Mouse (Mus musculus) heart, embryonic 15.5 days (tissue): ENCODE results near the gene Adgrb3. TPM values are rescaled to one million over a fixed set of nuclear protein-coding genes. Genes with fewer than 3 reads are reported as not detected.
"Not testable (repeated sequence)": the region's sequence is repeated elsewhere in the genome, so short reads cannot be mapped to it uniquely, and the experiment has no call there.

Experiments
- ATAC-seq: fragments of 200-750 bp; cut with Nextera tagmentation; replicated peaks from 2 replicates; pipeline ENCODE4 v1.8.0; 2017; ENCODE audit warnings: low read depth, moderate TSS enrichment; ENCODE audit not compliant: insufficient number of reproducible peaks, insufficient read depth, low FRiP score
- H3K27ac ChIP-seq: fragments of 300-500 bp; sonication (generic); 2 replicates; pipeline ENCODE4 v1.5.1; 2015; ENCODE audit warnings: mild to moderate bottlenecking, inconsistent platforms
- H3K27me3 ChIP-seq: fragments of 300-500 bp; sonication (generic); 2 replicates; pipeline ENCODE4 v1.6.1; 2015; ENCODE audit warnings: inconsistent platforms
- H3K36me3 ChIP-seq: fragments of 300-500 bp; sonication (generic); 2 replicates; pipeline ENCODE4 v1.6.1; 2015; ENCODE audit warnings: mild to moderate bottlenecking, inconsistent platforms
- H3K4me1 ChIP-seq: fragments of 300-500 bp; sonication (generic); replicated peaks from 2 replicates; pipeline ENCODE4 v1.6.1; 2015; ENCODE audit warnings: inconsistent platforms
- H3K4me2 ChIP-seq: fragments of 300-500 bp; sonication (generic); 2 replicates; pipeline ENCODE4 v1.6.1; 2015; ENCODE audit warnings: inconsistent platforms, mild to moderate bottlenecking, moderate library complexity
- H3K4me3 ChIP-seq: fragments of 300-500 bp; sonication (generic); 2 replicates; pipeline ENCODE4 v1.5.1; 2015; ENCODE audit warnings: mild to moderate bottlenecking, inconsistent platforms
- H3K9ac ChIP-seq: fragments of 300-500 bp; sonication (generic); 2 replicates; pipeline ENCODE4 v1.6.1; 2015; ENCODE audit warnings: mild to moderate bottlenecking, inconsistent platforms
- H3K9me3 ChIP-seq: fragments of 300-500 bp; sonication (generic); replicated peaks from 2 replicates; pipeline ENCODE4 v1.6.1; 2016; ENCODE audit warnings: inconsistent platforms
- WGBS: fragments of 180-500 bp; shearing (Covaris S2); methylation state at CpG from one replicate; pipeline ENCODE4 v1.1.7; 2015; ENCODE audit warnings: mixed read lengths; 5-methylcytosine and 5-hydroxymethylcytosine counted together
- polyA plus RNA-seq: library from polyadenylated mRNA; unstranded; fragments of >200 nt; fragmentation: Nextera tagmentation; extraction: Ambion mirVana; gene quantifications from 2 replicates; pipeline ENCODE4 v1.2.1, GENCODE M21; 2015

The Adgrb3 gene
- polyA plus RNA-seq, 1 experiment from 2014 or later, result 0.18 TPM

DNA sequence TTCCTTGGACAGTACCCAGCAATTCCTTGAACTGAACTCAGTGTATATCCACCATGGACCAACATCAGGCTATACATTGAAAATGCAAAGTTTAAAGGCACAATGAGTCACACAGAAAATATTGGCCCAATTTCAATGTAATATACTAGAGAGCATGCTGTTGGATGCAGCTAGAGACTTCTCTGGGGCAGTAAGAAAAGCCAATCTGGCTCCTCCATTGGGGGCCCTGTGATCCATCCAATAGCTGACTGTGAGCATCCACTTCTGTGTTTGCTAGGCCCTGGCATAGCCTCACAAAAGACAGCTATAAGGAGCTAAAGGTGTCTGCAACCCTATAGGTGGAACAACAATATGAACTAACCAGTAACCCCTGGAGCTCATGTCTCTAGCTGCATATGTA is 218.7 kb downstream of the Adgrb3 start:
- not testable (repeated sequence) for H3K9me3 ChIP-seq, H3K4me3 ChIP-seq, H3K4me1 ChIP-seq, H3K27me3 ChIP-seq, H3K36me3 ChIP-seq, ATAC-seq, H3K9ac ChIP-seq, H3K27ac ChIP-seq, H3K4me2 ChIP-seq

DNA sequence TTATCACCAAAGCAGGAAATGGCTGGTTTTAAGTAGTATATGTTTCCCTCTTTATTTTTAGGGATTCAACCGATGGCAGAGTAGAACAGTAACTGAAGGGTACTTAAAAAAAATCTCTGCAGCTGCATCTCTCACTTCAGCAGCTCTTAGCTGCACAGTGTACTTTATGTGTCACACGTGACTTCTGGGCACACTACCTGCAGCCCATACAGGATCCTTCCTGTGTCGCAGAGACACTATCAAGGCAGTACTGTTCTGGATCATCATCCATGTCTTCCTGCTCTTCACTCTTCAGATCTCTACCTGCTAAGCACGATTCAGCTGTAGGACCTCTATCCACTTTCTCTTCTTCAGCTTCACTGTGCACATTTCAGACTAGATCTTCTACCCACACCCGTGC is 230.6 kb downstream of the Adgrb3 start:
- Histone ChIP-seq H3K27ac (no peak overlapping the region), H3K9ac (no peak overlapping the region), H3K9me3 (no peaks in the 10 kb centered on the region), H3K36me3 (no peaks in the 10 kb centered on the region), H3K4me2 (no peak overlapping the region), H3K4me1 (no peaks in the 10 kb centered on the region), H3K27me3 (no peaks in the 10 kb centered on the region), H3K4me3 (no peak overlapping the region)
- no peak for ATAC-seq
- 74% methylated on average over 5 of the region's 5 CpGs for WGBS

DNA sequence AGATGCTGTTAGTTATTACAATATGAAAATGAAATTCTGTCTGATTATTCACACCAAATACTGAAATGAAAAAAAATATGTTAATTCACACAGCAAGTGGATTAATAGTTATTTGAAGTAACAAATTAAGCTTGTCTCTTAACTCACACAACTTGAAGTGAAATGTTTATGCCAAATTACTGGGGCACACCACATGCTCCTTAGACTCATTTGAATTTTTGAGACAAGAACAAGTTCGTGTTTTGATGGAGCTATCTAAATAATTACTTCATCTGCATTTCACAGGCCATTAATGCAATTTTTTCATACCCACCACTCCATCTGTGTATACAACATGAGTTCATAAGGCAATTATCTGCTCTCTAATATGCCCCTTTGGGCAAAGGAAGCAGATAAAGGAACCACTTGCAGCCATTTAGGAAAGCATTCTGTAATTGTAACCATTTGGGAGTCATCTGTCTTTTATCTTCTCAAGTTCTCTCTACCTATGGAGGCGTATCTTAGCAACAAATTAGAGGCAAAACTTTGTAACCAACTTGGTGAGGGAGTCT is 240.9 kb downstream of the Adgrb3 start:
- Histone ChIP-seq H3K4me1 (no peaks in the 10 kb centered on the region), H3K4me3 (no peak overlapping the region), H3K9ac (no peak overlapping the region), H3K27ac (no peak overlapping the region), H3K36me3 (no peaks in the 10 kb centered on the region), H3K4me2 (no peak overlapping the region), H3K9me3 (no peaks in the 10 kb centered on the region), H3K27me3 (no peaks in the 10 kb centered on the region)
- WGBS, result 56% methylated on average over 2 of the region's 2 CpGs
- no peak for ATAC-seq

DNA sequence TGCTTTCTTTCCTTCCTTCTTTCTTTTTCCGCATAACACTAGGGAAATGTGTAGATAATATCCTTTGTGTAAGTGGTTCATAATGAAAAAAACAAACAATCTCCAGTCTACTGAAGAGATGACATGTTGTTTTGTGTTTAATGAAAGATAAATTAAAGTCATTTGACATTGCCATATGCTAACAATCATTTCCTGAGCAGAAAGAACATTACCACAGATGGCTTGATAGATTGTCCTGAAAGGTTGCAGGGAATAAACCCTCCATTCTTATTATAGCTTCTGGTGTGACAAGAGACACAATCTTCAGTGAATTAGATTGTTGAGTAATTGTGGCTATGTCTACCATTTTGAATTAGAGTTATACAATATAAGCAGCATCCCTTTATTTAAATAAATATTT is 247.8 kb downstream of the Adgrb3 start:
- no peaks in the 10 kb centered on the region for H3K27me3 ChIP-seq
- no peak for ATAC-seq
- no peak overlapping the region for H3K4me3 ChIP-seq
- no peaks in the 10 kb centered on the region for H3K9me3 ChIP-seq
- H3K27ac ChIP-seq, result no peak overlapping the region
- no peaks in the 10 kb centered on the region for H3K4me1 ChIP-seq
- H3K4me2 ChIP-seq, result no peak overlapping the region
- WGBS, result 66% methylated on average over 1 of the region's 1 CpGs
- no peaks in the 10 kb centered on the region for H3K36me3 ChIP-seq
- no peak overlapping the region for H3K9ac ChIP-seq

DNA sequence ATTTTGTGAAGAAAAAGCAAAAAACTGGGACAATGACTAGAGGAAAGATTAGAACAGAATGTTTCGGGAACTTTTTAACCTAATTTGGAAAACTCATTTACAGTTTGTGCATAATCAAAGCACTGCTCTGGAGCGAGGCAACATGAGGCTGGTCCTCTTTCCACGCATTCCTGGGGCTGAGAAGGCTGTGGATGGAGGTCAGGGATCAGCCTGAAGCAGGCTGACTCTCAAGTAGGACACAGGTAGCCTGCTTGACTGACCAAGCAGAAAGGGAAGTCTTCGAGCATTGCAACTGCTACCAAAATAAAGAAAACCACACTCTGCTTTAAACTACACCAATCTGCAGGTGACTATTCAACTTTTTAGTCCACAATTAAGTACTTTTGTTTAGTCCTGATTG is 251.7 kb downstream of the Adgrb3 start:
- no peak for ATAC-seq
- Histone ChIP-seq H3K27ac (no peak overlapping the region), H3K4me1 (no peaks in the 10 kb centered on the region), H3K27me3 (no peaks in the 10 kb centered on the region), H3K4me3 (no peak overlapping the region), H3K9me3 (no peaks in the 10 kb centered on the region), H3K36me3 (no peaks in the 10 kb centered on the region), H3K4me2 (no peak overlapping the region), H3K9ac (no peak overlapping the region)
- WGBS, result 73% methylated on average over 4 of the region's 4 CpGs

DNA sequence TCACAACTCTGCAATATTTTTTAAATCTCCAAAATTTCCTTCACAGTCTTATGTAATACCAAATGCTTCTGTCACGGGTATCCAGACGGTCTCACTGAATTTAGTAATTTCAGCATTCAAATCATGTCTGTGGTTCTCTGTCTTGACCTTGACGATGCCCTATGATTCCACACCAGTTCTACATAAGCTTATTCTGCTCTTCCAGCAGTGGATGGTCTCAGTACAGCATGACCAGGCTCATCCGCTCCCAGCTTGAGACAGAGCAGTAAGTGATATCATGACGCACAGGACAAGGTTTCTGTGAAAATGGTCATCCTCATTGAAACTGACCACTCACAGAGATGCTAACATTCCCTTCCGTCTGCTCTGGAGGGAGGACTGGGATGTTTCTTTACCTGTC is 252.9 kb downstream of the Adgrb3 start:
- H3K4me2 ChIP-seq, result no peak overlapping the region
- H3K4me3 ChIP-seq, result no peak overlapping the region
- ATAC-seq, result no peak
- no peak overlapping the region for H3K27ac ChIP-seq
- H3K27me3 ChIP-seq, result no peaks in the 10 kb centered on the region
- no peaks in the 10 kb centered on the region for H3K36me3 ChIP-seq
- H3K9me3 ChIP-seq, result no peaks in the 10 kb centered on the region
- 79% methylated on average over 6 of the region's 6 CpGs for WGBS
- H3K4me1 ChIP-seq, result no peaks in the 10 kb centered on the region
- no peak overlapping the region for H3K9ac ChIP-seq

DNA sequence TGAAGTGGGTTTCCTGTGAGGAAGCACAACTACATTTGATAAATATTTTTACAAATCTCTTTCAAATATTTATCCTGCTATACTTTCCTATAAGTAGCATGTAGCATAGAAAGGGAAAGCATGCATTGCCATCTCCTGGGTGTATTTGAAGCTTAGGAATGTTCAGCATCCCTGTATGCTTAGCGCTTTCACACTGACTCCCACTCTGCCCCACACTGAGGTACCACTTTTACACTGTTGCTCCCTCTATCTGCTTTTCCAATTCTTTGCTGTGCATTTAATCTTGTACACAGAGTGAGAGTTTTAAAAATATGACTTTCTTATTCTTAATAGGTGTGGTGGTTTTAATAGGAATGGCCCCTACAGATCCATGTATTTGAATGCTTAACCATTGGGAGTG is 261.4 kb downstream of the Adgrb3 start:
- H3K4me2 ChIP-seq, result no peak overlapping the region
- H3K4me3 ChIP-seq, result no peak overlapping the region
- no peaks in the 10 kb centered on the region for H3K36me3 ChIP-seq
- 87% methylated on average over 1 of the region's 1 CpGs for WGBS
- no peak for ATAC-seq
- H3K9me3 ChIP-seq, result no peaks in the 10 kb centered on the region
- H3K27me3 ChIP-seq, result no peaks in the 10 kb centered on the region
- no peaks in the 10 kb centered on the region for H3K4me1 ChIP-seq
- no peak overlapping the region for H3K27ac ChIP-seq
- H3K9ac ChIP-seq, result no peak overlapping the region

DNA sequence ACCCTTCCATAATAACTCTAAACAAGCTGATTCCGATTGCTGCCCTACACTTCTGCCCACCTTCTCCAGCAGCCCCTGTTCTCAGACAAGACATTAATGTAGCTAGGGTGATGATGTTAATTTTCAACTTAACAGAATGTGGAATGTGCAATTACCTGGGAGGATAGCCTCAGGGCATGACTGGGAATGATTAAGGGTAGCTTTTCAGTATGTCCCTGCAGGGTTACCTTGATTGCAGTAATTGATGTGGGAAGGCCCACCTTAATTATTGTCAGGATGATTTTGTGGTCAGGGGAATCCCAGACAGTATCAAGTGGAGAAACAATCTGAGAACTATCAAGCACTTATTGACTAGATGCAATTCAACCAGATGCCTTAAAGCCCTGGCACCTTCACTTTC is 283.4 kb downstream of the Adgrb3 start:
- Histone ChIP-seq H3K4me2 (no peak overlapping the region), H3K9ac (no peak overlapping the region), H3K4me3 (no peak overlapping the region), H3K36me3 (no peaks in the 10 kb centered on the region), H3K27ac (no peak overlapping the region), H3K27me3 (no peaks in the 10 kb centered on the region), H3K9me3 (no peaks in the 10 kb centered on the region), H3K4me1 (no peaks in the 10 kb centered on the region)
- 67% methylated on average over 1 of the region's 1 CpGs for WGBS
- ATAC-seq, result no peak

DNA sequence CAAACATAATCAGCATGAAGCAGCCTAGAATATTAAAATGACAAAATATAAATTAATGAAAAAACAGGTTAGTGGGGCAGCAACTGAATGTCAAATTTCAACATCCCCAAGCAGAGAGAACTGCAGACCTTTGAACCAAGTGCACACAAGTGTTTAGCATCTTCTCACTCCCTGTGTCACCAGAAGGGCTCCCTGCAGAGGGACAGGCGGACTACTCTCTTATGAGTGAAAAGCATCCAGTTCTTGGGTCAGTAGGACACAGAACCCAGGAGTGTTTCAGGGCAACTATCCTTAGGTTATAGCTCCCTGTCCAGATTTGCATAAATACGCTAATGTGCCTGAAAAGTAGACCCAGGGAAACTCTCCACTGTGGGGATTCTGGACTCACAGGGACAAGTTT is 285.6 kb downstream of the Adgrb3 start:
- no peak overlapping the region for H3K4me2 ChIP-seq
- H3K9ac ChIP-seq, result no peak overlapping the region
- WGBS, result 79% methylated on average over 2 of the region's 2 CpGs

DNA sequence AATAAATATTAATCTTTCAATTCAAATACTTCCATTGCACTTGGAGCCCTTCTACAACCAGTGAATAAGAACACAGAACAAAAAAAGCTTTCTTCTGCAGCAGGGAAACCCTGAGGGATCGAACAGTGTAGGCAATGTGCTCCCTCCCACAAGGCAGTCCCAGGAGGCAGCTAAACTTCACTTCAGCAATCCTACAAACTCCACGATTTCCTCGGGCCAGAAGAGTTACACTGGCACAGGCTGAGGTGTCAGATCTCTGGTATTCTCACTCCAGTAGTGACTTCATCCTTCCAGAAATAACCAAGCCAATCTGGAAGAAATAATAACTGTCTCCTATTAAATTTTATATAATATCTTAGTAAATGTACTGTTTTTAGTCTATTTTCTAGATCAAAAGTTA is 286.6 kb downstream of the Adgrb3 start:
- no peak for ATAC-seq
- no peaks in the 10 kb centered on the region for H3K27me3 ChIP-seq
- no peaks in the 10 kb centered on the region for H3K4me1 ChIP-seq
- H3K36me3 ChIP-seq, result no peaks in the 10 kb centered on the region
- WGBS, result 32% methylated on average over 3 of the region's 3 CpGs
- H3K9ac ChIP-seq, result no peak overlapping the region
- H3K4me3 ChIP-seq, result no peak overlapping the region
- H3K27ac ChIP-seq, result no peak overlapping the region
- no peaks in the 10 kb centered on the region for H3K9me3 ChIP-seq
- H3K4me2 ChIP-seq, result no peak overlapping the region

More for the DNA sequence above, 285.6 kb downstream of the Adgrb3 start:
- ATAC-seq, result no peak
- no peaks in the 10 kb centered on the region for H3K9me3 ChIP-seq
- no peaks in the 10 kb centered on the region for H3K36me3 ChIP-seq
- H3K27me3 ChIP-seq, result no peaks in the 10 kb centered on the region
- no peak overlapping the region for H3K4me3 ChIP-seq
- no peak overlapping the region for H3K27ac ChIP-seq
- H3K4me1 ChIP-seq, result no peaks in the 10 kb centered on the region

DNA sequence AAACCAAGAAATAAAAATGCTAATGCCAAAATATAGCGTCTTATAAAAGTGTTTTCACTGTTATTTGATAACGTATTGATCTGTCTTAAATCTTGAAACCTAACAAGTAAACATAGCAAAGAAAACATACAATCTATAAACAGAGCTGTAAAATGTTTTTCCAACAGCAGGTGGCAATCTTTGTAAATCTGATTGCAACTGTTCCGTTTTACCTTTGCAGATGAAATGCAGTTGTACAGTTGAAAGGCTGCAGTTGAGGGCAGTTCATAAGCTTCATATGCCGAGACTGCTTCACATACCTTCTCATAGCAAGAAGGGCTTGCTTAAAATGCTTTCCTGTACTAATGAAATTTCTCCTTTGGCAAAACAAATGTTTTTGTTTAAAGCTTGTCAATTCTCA is 302.5 kb downstream of the Adgrb3 start:
- 65% methylated on average over 4 of the region's 4 CpGs for WGBS
- H3K27me3 ChIP-seq, result no peaks in the 10 kb centered on the region
- H3K9ac ChIP-seq, result no peak overlapping the region
- ATAC-seq, result no peak
- no peaks in the 10 kb centered on the region for H3K36me3 ChIP-seq
- H3K9me3 ChIP-seq, result no peaks in the 10 kb centered on the region
- no peak overlapping the region for H3K27ac ChIP-seq
- H3K4me1 ChIP-seq, result no peaks in the 10 kb centered on the region
- no peak overlapping the region for H3K4me3 ChIP-seq
- H3K4me2 ChIP-seq, result no peak overlapping the region

DNA sequence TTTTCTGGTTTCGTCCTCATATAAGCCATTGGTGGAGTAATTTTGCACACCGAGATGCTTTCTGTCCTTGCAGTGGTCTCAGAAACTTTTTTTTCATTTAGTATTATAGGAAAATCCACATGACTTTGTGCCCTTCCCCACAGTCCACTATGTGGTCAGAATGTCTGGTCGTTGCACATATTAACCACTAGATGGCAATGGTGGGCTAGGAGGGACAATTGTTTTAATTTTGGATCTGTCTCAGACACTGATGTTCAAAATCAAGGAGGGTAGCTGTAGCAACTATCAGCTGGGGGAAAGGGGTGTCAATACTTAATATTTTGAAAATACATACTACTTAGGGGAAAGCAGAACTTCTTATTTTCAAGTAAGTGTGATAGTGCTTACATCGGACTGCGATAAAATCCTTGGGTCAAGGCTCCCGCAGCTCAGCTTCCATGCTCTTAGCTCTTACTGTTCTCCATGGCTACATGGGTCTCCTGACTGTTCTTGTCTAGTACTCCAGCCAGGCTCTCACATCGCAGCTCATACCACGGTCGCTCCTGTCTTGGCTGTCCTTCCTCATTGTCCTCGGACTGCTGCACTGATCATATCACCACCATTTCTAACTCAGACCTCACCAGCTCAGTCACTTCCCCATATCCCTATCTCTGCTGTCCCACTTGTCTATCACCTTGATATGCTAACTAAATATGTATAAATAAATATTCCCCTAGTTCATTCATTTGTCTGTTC is 319.0 kb downstream of the Adgrb3 start:
- Histone ChIP-seq H3K27me3 (no peaks in the 10 kb centered on the region), H3K4me2 (no peak overlapping the region), H3K4me1 (no peaks in the 10 kb centered on the region), H3K36me3 (no peaks in the 10 kb centered on the region), H3K27ac (no peak overlapping the region), H3K9me3 (no peaks in the 10 kb centered on the region), H3K9ac (no peak overlapping the region), H3K4me3 (no peak overlapping the region)
- no peak for ATAC-seq
- 51% methylated on average over 10 of the region's 10 CpGs for WGBS
